Mouse (Mus musculus): Measurements from ENCODE around the gene Prkag2. TPM values are rescaled to one million over a fixed set of nuclear protein-coding genes. Genes with fewer than 3 reads are reported as not detected.

The Prkag2 gene
- polyA plus RNA-seq, 1 experiment from 2014 or later: 102 TPM

- no peak overlapping the region for H3K4me3 ChIP-seq
- ATAC-seq (replicated peaks; ENCODE audit: insufficient number of reproducible peaks, insufficient read depth, low FRiP score, low read depth): no peak
- H3K4me2 ChIP-seq: no peak overlapping the region
- H3K27ac ChIP-seq: no peak overlapping the region
- H3K36me3 ChIP-seq: peaks cover 4% of the 10 kb centered on the region; the same call in 1 of the 2 replicates
- whole genome bisulfite sequencing: 60% methylated on average over 6 of the region's 6 CpGs
- no peaks in the 10 kb centered on the region for H3K9me3 ChIP-seq (replicated peaks)
- H3K27me3 ChIP-seq: no peaks in the 10 kb centered on the region
- H3K9ac ChIP-seq: no peak overlapping the region
- H3K4me1 ChIP-seq (replicated peaks): peaks cover 2% of the 10 kb centered on the region; the same call in 1 of the 2 replicates
These were observed 81.2 kb downstream of the Prkag2 start for GRCm38 (mm10) chr5:25019221-25019620.

GRCm38 (mm10) chr5:25012134-25012533 is 88.3 kb downstream of the Prkag2 start:
- peaks cover 23% of the 10 kb centered on the region for H3K4me1 ChIP-seq (replicated peaks)
- no peak for ATAC-seq (replicated peaks; ENCODE audit: insufficient number of reproducible peaks, insufficient read depth, low FRiP score, low read depth)
- no peak overlapping the region for H3K4me2 ChIP-seq
- no peaks in the 10 kb centered on the region for H3K27me3 ChIP-seq
- H3K9me3 ChIP-seq (replicated peaks): no peaks in the 10 kb centered on the region
- WGBS: 67% methylated on average over 4 of the region's 4 CpGs
- H3K9ac ChIP-seq: no peak overlapping the region
- no peak overlapping the region for H3K27ac ChIP-seq
- H3K4me3 ChIP-seq: no peak overlapping the region
- no peaks in the 10 kb centered on the region for H3K36me3 ChIP-seq

GRCm38 (mm10) chr5:25011019-25011485 is 89.4 kb downstream of the Prkag2 start:
- Histone ChIP-seq H3K4me2 (peak overlapping the region; percentile 48; the same call in 1 of the 2 replicates), H3K9me3 (replicated peaks) (no peaks in the 10 kb centered on the region), H3K36me3 (no peaks in the 10 kb centered on the region), H3K4me3 (no peak overlapping the region), H3K4me1 (replicated peaks) (peaks cover 33% of the 10 kb centered on the region), H3K27me3 (no peaks in the 10 kb centered on the region), H3K27ac (no peak overlapping the region), H3K9ac (no peak overlapping the region)
- 7% methylated on average over 8 of the region's 8 CpGs for WGBS
- ATAC-seq (replicated peaks; ENCODE audit: insufficient number of reproducible peaks, insufficient read depth, low FRiP score, low read depth): no peak; the same call in 1 of the 2 replicates

GRCm38 (mm10) chr5:25010438-25010892 is 90.0 kb downstream of the Prkag2 start:
- H3K4me3 ChIP-seq: no peak overlapping the region
- no peak overlapping the region for H3K9ac ChIP-seq
- no peaks in the 10 kb centered on the region for H3K27me3 ChIP-seq
- peak overlapping the region; percentile 48 for H3K4me2 ChIP-seq
- no peaks in the 10 kb centered on the region for H3K36me3 ChIP-seq
- no peak overlapping the region for H3K27ac ChIP-seq
- peaks cover 38% of the 10 kb centered on the region for H3K4me1 ChIP-seq (replicated peaks)
- H3K9me3 ChIP-seq (replicated peaks): no peaks in the 10 kb centered on the region
- 6% methylated on average over 9 of the region's 9 CpGs for WGBS
- ATAC-seq (replicated peaks; ENCODE audit: insufficient number of reproducible peaks, insufficient read depth, low FRiP score, low read depth): peak; percentile 45; the same call in 1 of the 2 replicates

- no peaks in the 10 kb centered on the region for H3K36me3 ChIP-seq
- no peak for ATAC-seq (replicated peaks; ENCODE audit: insufficient number of reproducible peaks, insufficient read depth, low FRiP score, low read depth)
- no peak overlapping the region for H3K4me2 ChIP-seq
- H3K27ac ChIP-seq: no peak overlapping the region
- 74% methylated on average over 3 of the region's 3 CpGs for WGBS
- H3K4me1 ChIP-seq (replicated peaks): peaks cover 45% of the 10 kb centered on the region
- H3K9me3 ChIP-seq (replicated peaks): no peaks in the 10 kb centered on the region
- no peak overlapping the region for H3K9ac ChIP-seq
- H3K4me3 ChIP-seq: no peak overlapping the region
- no peaks in the 10 kb centered on the region for H3K27me3 ChIP-seq
These were observed 90.7 kb downstream of the Prkag2 start for GRCm38 (mm10) chr5:25009770-25010169.

GRCm38 (mm10) chr5:25008966-25009365 is 91.5 kb downstream of the Prkag2 start:
- no peaks in the 10 kb centered on the region for H3K36me3 ChIP-seq
- no peak overlapping the region for H3K4me2 ChIP-seq
- H3K9ac ChIP-seq: no peak overlapping the region
- no peak for ATAC-seq (replicated peaks; ENCODE audit: insufficient number of reproducible peaks, insufficient read depth, low FRiP score, low read depth)
- no peak overlapping the region for H3K4me3 ChIP-seq
- 55% methylated on average over 3 of the region's 3 CpGs for WGBS
- no peak overlapping the region for H3K27ac ChIP-seq
- H3K4me1 ChIP-seq (replicated peaks): peaks cover 48% of the 10 kb centered on the region
- no peaks in the 10 kb centered on the region for H3K9me3 ChIP-seq (replicated peaks)
- no peaks in the 10 kb centered on the region for H3K27me3 ChIP-seq

GRCm38 (mm10) chr5:25006848-25007247 is 93.6 kb downstream of the Prkag2 start:
- WGBS: 18% methylated on average over 8 of the region's 8 CpGs
- H3K9ac ChIP-seq: no peak overlapping the region
- H3K4me2 ChIP-seq: no peak overlapping the region
- H3K36me3 ChIP-seq: no peaks in the 10 kb centered on the region
- no peaks in the 10 kb centered on the region for H3K9me3 ChIP-seq (replicated peaks)
- ATAC-seq (replicated peaks; ENCODE audit: insufficient number of reproducible peaks, insufficient read depth, low FRiP score, low read depth): peak; percentile 78
- H3K27ac ChIP-seq: peak overlapping the region; percentile 87
- no peak overlapping the region for H3K4me3 ChIP-seq
- H3K27me3 ChIP-seq: no peaks in the 10 kb centered on the region
- peaks cover 57% of the 10 kb centered on the region for H3K4me1 ChIP-seq (replicated peaks)

GRCm38 (mm10) chr5:25005532-25006129 is 94.8 kb downstream of the Prkag2 start:
- H3K4me2 ChIP-seq: peak overlapping the region; percentile 26; the same call in 1 of the 2 replicates
- peaks cover 65% of the 10 kb centered on the region for H3K4me1 ChIP-seq (replicated peaks)
- no peak overlapping the region for H3K4me3 ChIP-seq
- H3K27me3 ChIP-seq: no peaks in the 10 kb centered on the region
- no peaks in the 10 kb centered on the region for H3K9me3 ChIP-seq (replicated peaks)
- no peaks in the 10 kb centered on the region for H3K36me3 ChIP-seq
- WGBS: 16% methylated on average over 6 of the region's 6 CpGs
- ATAC-seq (replicated peaks; ENCODE audit: insufficient number of reproducible peaks, insufficient read depth, low FRiP score, low read depth): peak; percentile 66
- H3K27ac ChIP-seq: peak overlapping the region; percentile 87
- H3K9ac ChIP-seq: peak overlapping the region; percentile 5

- ATAC-seq (replicated peaks; ENCODE audit: insufficient number of reproducible peaks, insufficient read depth, low FRiP score, low read depth): no peak
- Histone ChIP-seq H3K4me1 (replicated peaks) (peaks cover 61% of the 10 kb centered on the region), H3K9ac (no peak overlapping the region), H3K36me3 (no peaks in the 10 kb centered on the region), H3K4me2 (no peak overlapping the region), H3K9me3 (replicated peaks) (no peaks in the 10 kb centered on the region), H3K27me3 (no peaks in the 10 kb centered on the region), H3K4me3 (no peak overlapping the region), H3K27ac (peak overlapping the region; percentile 5; the same call in 1 of the 2 replicates)
- WGBS: 42% methylated on average over 8 of the region's 8 CpGs
These were observed 99.0 kb downstream of the Prkag2 start for GRCm38 (mm10) chr5:25001391-25001794.

- no peak overlapping the region for H3K9ac ChIP-seq
- 77% methylated on average over 4 of the region's 4 CpGs for WGBS
- peaks cover 48% of the 10 kb centered on the region for H3K4me1 ChIP-seq (replicated peaks)
- no peaks in the 10 kb centered on the region for H3K9me3 ChIP-seq (replicated peaks)
- H3K4me2 ChIP-seq: no peak overlapping the region
- no peaks in the 10 kb centered on the region for H3K36me3 ChIP-seq
- H3K27me3 ChIP-seq: no peaks in the 10 kb centered on the region
- no peak overlapping the region for H3K27ac ChIP-seq
- ATAC-seq (replicated peaks; ENCODE audit: insufficient number of reproducible peaks, insufficient read depth, low FRiP score, low read depth): no peak
- no peak overlapping the region for H3K4me3 ChIP-seq
These were observed 101.1 kb downstream of the Prkag2 start for GRCm38 (mm10) chr5:24999351-24999750.

GRCm38 (mm10) chr5:24995576-24996100 is 104.8 kb downstream of the Prkag2 start:
- Histone ChIP-seq H3K27ac (peak overlapping the region; percentile 94), H3K4me3 (peak overlapping the region; percentile 52), H3K4me1 (replicated peaks) (peaks cover 55% of the 10 kb centered on the region), H3K9me3 (replicated peaks) (no peaks in the 10 kb centered on the region), H3K9ac (peak overlapping the region; percentile 58), H3K27me3 (no peaks in the 10 kb centered on the region), H3K36me3 (no peaks in the 10 kb centered on the region), H3K4me2 (peak overlapping the region; percentile 60)
- peak; percentile 89 for ATAC-seq (replicated peaks; ENCODE audit: insufficient number of reproducible peaks, insufficient read depth, low FRiP score, low read depth)
- WGBS: 13% methylated on average over 13 of the region's 13 CpGs
